Mouse (Mus musculus): ENCODE data around the gene Catsperg1. TPM values are rescaled to one million over a fixed set of nuclear protein-coding genes. Genes with fewer than 3 reads are reported as not detected.

The Catsperg1 gene
- polyA plus RNA-seq (2015; fragmentation: Nextera tagmentation; extraction: Ambion mirVana), result 0.86 and 1.0 TPM in 2 replicates

DNA sequence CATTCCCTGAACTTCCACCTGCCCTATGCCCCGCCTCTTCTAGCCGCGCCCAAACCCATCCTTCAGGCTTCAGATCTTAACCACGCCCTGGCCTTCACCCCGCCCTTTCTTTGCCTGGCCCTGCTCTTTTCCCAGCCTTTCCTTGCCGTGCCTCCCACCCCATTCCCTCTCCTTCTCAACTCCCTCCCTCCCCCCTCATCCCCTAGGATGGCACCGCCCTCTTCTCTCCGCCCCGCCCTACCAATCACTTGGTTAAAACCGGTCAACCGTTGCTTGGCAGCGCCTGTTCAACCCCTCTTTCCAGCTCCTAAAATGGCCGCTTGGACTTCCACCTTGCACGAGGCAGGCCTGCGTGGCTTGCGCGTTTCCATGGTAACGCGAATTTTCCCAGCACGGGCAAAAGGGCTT, at the start of gene Catsperg1:
Catsperg1 (minus strand) TSS at position 361 of the 408 bp plus-strand sequence.
- Histone ChIP-seq H3K4me1 (peaks cover 15% of the 10 kb centered on the region), H3K9ac (no peak within 1 kb of the TSS), H3K9me3 (no peaks in the 10 kb centered on the region), H3K27ac (peak within 1 kb of the TSS; percentile 67), H3K36me3 (no peaks in the 10 kb centered on the region), H3K4me2 (peak within 1 kb of the TSS; percentile 55), H3K27me3 (no peaks in the 10 kb centered on the region), H3K4me3 (no peak within 1 kb of the TSS)
- WGBS, result 4% methylated on average over 20 of the region's 20 CpGs
- ATAC-seq (ENCODE audit: borderline replicate concordance, extremely low read depth, low FRiP score, low TSS enrichment), result peak; percentile 44; the same call in 1 of the 2 replicates

- no peak overlapping the region for H3K9ac ChIP-seq
- peaks cover 20% of the 10 kb centered on the region for H3K4me1 ChIP-seq
- ATAC-seq (ENCODE audit: borderline replicate concordance, extremely low read depth, low FRiP score, low TSS enrichment), result no peak
- WGBS, result 48% methylated on average over 6 of the region's 6 CpGs
- no peaks in the 10 kb centered on the region for H3K36me3 ChIP-seq
- no peaks in the 10 kb centered on the region for H3K9me3 ChIP-seq
- H3K4me3 ChIP-seq, result no peak overlapping the region
- no peaks in the 10 kb centered on the region for H3K27me3 ChIP-seq
- no peak overlapping the region for H3K4me2 ChIP-seq
- H3K27ac ChIP-seq, result no peak overlapping the region
Observed at GRCm38 (mm10) chr7:29262151-29262550, 48.3 kb upstream of the Catsperg1 start.

- Histone ChIP-seq H3K27me3 (no peaks in the 10 kb centered on the region), H3K4me2 (no peak overlapping the region), H3K4me1 (peaks cover 29% of the 10 kb centered on the region), H3K27ac (no peak overlapping the region), H3K4me3 (no peak overlapping the region), H3K9ac (no peak overlapping the region), H3K36me3 (0 out of 2 replicates have a peak, but pooled peaks cover 7% of the 10 kb centered on the region), H3K9me3 (no peaks in the 10 kb centered on the region)
- 77% methylated on average over 10 of the region's 10 CpGs for WGBS
- no peak for ATAC-seq (ENCODE audit: borderline replicate concordance, extremely low read depth, low FRiP score, low TSS enrichment)
Observed at GRCm38 (mm10) chr7:29259781-29260730, 46.2 kb upstream of the Catsperg1 start.

- Histone ChIP-seq H3K36me3 (0 out of 2 replicates have a peak, but pooled peaks cover 7% of the 10 kb centered on the region), H3K27ac (peak overlapping the region; percentile 58)
- no peak for ATAC-seq (ENCODE audit: borderline replicate concordance, extremely low read depth, low FRiP score, low TSS enrichment)
Observed at GRCm38 (mm10) chr7:29257368-29257767, 43.5 kb upstream of the Catsperg1 start.

DNA sequence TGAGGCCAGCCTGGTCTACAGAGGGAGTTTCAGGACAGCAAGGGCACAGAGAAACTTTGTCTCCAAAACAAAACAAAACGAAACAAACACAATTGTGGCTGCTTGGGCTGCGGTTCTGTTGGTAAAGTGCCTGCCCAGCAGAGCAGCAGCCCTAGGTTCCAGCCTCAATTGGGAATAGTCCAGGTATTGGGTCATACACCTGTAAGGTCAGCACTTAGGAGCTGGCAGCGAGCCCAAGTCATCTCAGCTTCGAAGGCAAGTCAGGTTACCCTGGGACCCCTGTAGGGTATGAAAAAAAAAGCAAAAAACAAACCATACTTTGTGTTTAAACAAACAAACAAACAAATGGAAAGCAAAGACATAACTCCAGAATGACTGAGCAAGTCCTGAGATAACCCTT, 42.0 kb upstream of the Catsperg1 start:
- no peak for ATAC-seq (ENCODE audit: borderline replicate concordance, extremely low read depth, low FRiP score, low TSS enrichment)
- WGBS, result 74% methylated on average over 4 of the region's 4 CpGs
- H3K4me3 ChIP-seq, result no peak overlapping the region
- no peak overlapping the region for H3K27ac ChIP-seq
- peaks cover 26% of the 10 kb centered on the region for H3K4me1 ChIP-seq
- no peak overlapping the region for H3K9ac ChIP-seq
- H3K27me3 ChIP-seq, result no peaks in the 10 kb centered on the region
- H3K4me2 ChIP-seq, result no peak overlapping the region
- no peaks in the 10 kb centered on the region for H3K9me3 ChIP-seq
- 0 out of 2 replicates have a peak, but pooled peaks cover 7% of the 10 kb centered on the region for H3K36me3 ChIP-seq

More at GRCm38 (mm10) chr7:29257368-29257767, 43.5 kb upstream of the Catsperg1 start:
- Histone ChIP-seq H3K4me3 (no peak overlapping the region), H3K27me3 (no peaks in the 10 kb centered on the region), H3K9ac (no peak overlapping the region; the same call in 1 of the 2 replicates), H3K4me2 (no peak overlapping the region), H3K9me3 (no peaks in the 10 kb centered on the region), H3K4me1 (peaks cover 26% of the 10 kb centered on the region)
- 90% methylated on average over 1 of the region's 1 CpGs for WGBS

DNA sequence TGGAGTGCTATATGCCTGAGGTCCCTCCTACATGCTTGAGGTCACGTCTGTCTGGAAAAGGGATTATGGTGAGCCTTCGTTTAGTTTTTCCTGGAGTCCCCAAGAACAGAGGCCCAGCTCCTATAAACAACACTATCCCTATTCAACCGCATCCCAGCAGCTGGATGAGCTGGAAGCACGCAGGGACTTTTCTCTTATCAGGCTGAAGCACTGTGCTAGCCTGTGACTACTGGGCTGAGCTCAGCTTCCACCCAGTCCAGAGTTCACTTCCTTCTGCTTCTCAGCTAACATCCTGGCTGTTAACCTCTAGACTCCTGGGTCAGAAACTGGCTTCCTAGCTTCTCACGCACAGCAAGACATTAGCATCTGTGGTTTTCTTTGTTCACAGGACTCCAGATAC, 40.0 kb upstream of the Catsperg1 start:
- Histone ChIP-seq H3K9ac (no peak overlapping the region), H3K27ac (no peak overlapping the region), H3K4me1 (peaks cover 27% of the 10 kb centered on the region), H3K4me3 (no peak overlapping the region), H3K36me3 (0 out of 2 replicates have a peak, but pooled peaks cover 7% of the 10 kb centered on the region), H3K9me3 (no peaks in the 10 kb centered on the region), H3K4me2 (no peak overlapping the region), H3K27me3 (no peaks in the 10 kb centered on the region)
- 45% methylated on average over 5 of the region's 5 CpGs for WGBS
- ATAC-seq (ENCODE audit: borderline replicate concordance, extremely low read depth, low FRiP score, low TSS enrichment), result no peak

DNA sequence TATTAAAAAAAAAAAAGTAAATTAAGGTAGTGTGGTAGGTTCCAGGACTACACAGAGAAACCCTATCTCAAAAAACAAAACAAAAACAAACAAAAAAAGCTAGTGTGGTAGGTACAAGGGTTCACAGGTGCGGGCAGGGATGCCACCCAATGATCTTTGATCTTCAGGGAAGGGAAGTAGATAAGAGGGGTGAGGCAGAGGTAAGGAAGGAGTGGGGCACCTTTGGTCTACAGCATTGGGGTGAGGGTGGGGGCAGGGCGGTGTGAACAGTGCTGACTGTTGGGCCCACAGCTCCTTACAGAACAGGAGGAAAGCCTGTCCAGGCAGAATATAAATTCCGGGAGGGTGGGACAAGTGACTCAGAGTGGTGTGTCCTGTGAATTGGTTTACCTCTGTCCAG, 37.3 kb upstream of the Catsperg1 start:
- WGBS, result 62% methylated on average over 3 of the region's 3 CpGs
- Histone ChIP-seq H3K36me3 (0 out of 2 replicates have a peak, but pooled peaks cover 8% of the 10 kb centered on the region), H3K27ac (no peak overlapping the region), H3K4me1 (peaks cover 29% of the 10 kb centered on the region), H3K9ac (no peak overlapping the region), H3K4me3 (no peak overlapping the region), H3K27me3 (no peaks in the 10 kb centered on the region), H3K9me3 (no peaks in the 10 kb centered on the region), H3K4me2 (no peak overlapping the region)
- ATAC-seq (ENCODE audit: borderline replicate concordance, extremely low read depth, low FRiP score, low TSS enrichment), result no peak

DNA sequence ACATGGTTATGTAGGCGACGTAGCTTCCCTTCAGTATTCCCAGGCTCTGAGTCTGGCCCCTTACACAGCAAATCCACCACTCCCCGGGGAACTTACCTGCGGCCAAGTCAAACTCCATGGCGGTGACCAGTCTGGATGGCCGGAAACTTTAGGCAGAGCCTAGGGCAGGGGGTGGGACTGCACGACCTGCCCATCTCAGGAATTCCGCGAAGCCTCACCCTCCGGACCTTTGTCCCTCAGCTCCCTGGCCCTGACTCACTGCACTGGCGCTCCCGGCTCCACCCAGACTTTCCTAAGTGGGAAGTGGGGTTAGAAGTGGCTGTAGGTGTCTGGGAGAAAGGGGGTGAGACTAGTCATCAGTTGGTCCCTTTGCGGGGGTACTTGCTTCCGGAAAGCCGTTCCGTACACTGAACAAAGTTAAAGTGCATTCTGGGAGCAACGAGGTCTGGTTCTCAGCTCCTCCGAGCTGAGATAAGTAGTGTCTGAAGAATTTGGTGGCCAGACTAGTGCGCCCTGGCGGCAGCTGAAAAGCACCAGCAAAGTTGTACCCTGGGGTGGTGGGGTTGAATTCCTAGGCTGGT, 34.5 kb upstream of the Catsperg1 start, which contains the start of gene 2200002D01Rik:
2200002D01Rik (minus strand) TSS at position 206 of the 581 bp plus-strand sequence.
- ATAC-seq (ENCODE audit: borderline replicate concordance, extremely low read depth, low FRiP score, low TSS enrichment), result peak; percentile 16; the same call in 1 of the 2 replicates
- Histone ChIP-seq H3K27ac (peak within 1 kb of the TSS; percentile 71), H3K9ac (peak within 1 kb of the TSS; percentile 37), H3K4me1 (peaks cover 33% of the 10 kb centered on the region), H3K9me3 (no peaks in the 10 kb centered on the region), H3K36me3 (peaks cover 22% of the 10 kb centered on the region; the same call in 1 of the 2 replicates), H3K4me2 (peak within 1 kb of the TSS; percentile 62), H3K4me3 (peak within 1 kb of the TSS; percentile 39), H3K27me3 (no peaks in the 10 kb centered on the region)
- 25% methylated on average over 20 of the region's 20 CpGs for WGBS

GRCm38 (mm10) chr7:29247706-29248105, 33.9 kb upstream of the Catsperg1 start:
- H3K4me2 ChIP-seq, result peak overlapping the region; percentile 62
- peaks cover 22% of the 10 kb centered on the region; the same call in 1 of the 2 replicates for H3K36me3 ChIP-seq
- ATAC-seq (ENCODE audit: borderline replicate concordance, extremely low read depth, low FRiP score, low TSS enrichment), result no peak; the same call in 1 of the 2 replicates
- peak overlapping the region; percentile 71 for H3K27ac ChIP-seq
- WGBS, result 18% methylated on average over 19 of the region's 19 CpGs
- H3K4me1 ChIP-seq, result peaks cover 33% of the 10 kb centered on the region
- H3K4me3 ChIP-seq, result peak overlapping the region; percentile 39
- no peaks in the 10 kb centered on the region for H3K9me3 ChIP-seq
- H3K9ac ChIP-seq, result peak overlapping the region; percentile 37
- no peaks in the 10 kb centered on the region for H3K27me3 ChIP-seq

- Histone ChIP-seq H3K4me2 (peak overlapping the region; percentile 62), H3K9me3 (no peaks in the 10 kb centered on the region), H3K36me3 (peaks cover 22% of the 10 kb centered on the region; the same call in 1 of the 2 replicates), H3K27ac (peak overlapping the region; percentile 71; the same call in 1 of the 2 replicates), H3K4me1 (peaks cover 33% of the 10 kb centered on the region), H3K4me3 (peak overlapping the region; percentile 39), H3K27me3 (no peaks in the 10 kb centered on the region), H3K9ac (peak overlapping the region; percentile 37; the same call in 1 of the 2 replicates)
- ATAC-seq (ENCODE audit: borderline replicate concordance, extremely low read depth, low FRiP score, low TSS enrichment), result peak; percentile 40; the same call in 1 of the 2 replicates
- WGBS, result 24% methylated on average over 16 of the region's 16 CpGs
Observed at GRCm38 (mm10) chr7:29247314-29247700, 33.5 kb upstream of the Catsperg1 start.

DNA sequence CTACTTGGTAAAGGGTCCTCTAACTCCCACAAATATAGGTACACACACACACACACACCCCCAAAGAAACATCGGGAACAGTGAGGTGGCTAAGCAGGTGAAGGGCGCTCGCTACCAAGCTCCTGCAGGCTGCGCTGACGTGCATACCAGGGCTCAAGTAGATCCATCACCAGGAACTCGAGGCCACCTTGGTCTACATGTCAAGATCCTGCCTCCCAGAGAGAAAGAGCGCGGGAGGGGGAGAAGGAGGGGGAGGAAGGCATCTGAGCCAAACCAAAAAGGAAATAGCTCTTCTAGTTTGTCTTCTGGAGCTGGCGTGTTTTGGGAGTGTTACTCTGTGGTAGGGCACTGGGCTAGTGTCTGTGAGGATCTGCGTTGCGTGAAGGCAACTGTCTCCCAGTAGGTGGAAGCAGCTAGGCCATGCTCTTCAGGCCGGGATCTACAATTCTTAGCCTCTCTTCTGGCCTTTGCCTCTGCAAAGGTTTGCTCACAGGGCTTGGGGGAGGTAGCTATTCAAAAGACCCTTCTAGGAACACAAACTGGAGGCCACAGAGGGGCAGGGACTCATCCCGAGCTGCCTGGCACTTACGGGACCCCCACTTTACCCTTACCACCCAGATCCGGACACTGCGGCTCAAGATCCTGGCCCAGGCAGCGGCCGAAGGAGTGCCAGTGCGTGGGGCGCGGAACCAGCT, 32.9 kb upstream of the Catsperg1 start:
- H3K4me2 ChIP-seq, result peak overlapping the region; percentile 62
- H3K27me3 ChIP-seq, result no peaks in the 10 kb centered on the region
- H3K27ac ChIP-seq, result peak overlapping the region; percentile 45; the same call in 1 of the 2 replicates
- H3K9ac ChIP-seq, result no peak overlapping the region
- peaks cover 22% of the 10 kb centered on the region; the same call in 1 of the 2 replicates for H3K36me3 ChIP-seq
- no peaks in the 10 kb centered on the region for H3K9me3 ChIP-seq
- peak overlapping the region; percentile 12; the same call in 1 of the 2 replicates for H3K4me3 ChIP-seq
- ATAC-seq (ENCODE audit: borderline replicate concordance, extremely low read depth, low FRiP score, low TSS enrichment), result no peak
- WGBS, result 70% methylated on average over 21 of the region's 21 CpGs
- peaks cover 33% of the 10 kb centered on the region for H3K4me1 ChIP-seq
